In genomic region chr8:105289805-105290460, GRCm38 (mm10) we compare ENCODE assay signal across 8 mouse cellular contexts. TPM values are rescaled to one million over a fixed set of nuclear protein-coding genes. Genes with fewer than 3 reads are reported as not detected.
DNase-seq lines count a peak whose midpoint lies in the region; ATAC-seq lines count a peak whose summit lies in the region.

TSS of gene 4931428F04Rik (minus strand) at chr8:105289864.

- peaks cover 52% of the 10 kb centered on the region for H3K4me1 ChIP-seq in forebrain, embryonic 13.5 days
- H3K4me1 ChIP-seq in liver, embryonic 15.5 days (replicated peaks), result peaks cover 33% of the 10 kb centered on the region
- peaks cover 36% of the 10 kb centered on the region for H3K4me1 ChIP-seq in neural tube, embryonic 12.5 days

- peak; percentile 45 for DNase-seq in layer of hippocampus, adult 11-12 months (ENCODE audit: low spot score)
- no peak for DNase-seq in layer of hippocampus, adult 9-10 months (ENCODE audit: low spot score)
- peak; percentile 64 for DNase-seq in kidney, postnatal 10 days

- H3K9me3 ChIP-seq in forebrain, embryonic 13.5 days (replicated peaks), result no peaks in the 10 kb centered on the region
- no peaks in the 10 kb centered on the region for H3K9me3 ChIP-seq in liver, embryonic 15.5 days (replicated peaks)
- no peaks in the 10 kb centered on the region for H3K9me3 ChIP-seq in neural tube, embryonic 12.5 days

- peak within 1 kb of the TSS; percentile 65 for H3K9ac ChIP-seq in forebrain, embryonic 13.5 days
- peak within 1 kb of the TSS; percentile 7; the same call in 1 of the 2 replicates for H3K9ac ChIP-seq in liver, embryonic 15.5 days
- H3K9ac ChIP-seq in neural tube, embryonic 12.5 days, result peak within 1 kb of the TSS; percentile 41

- peak within 1 kb of the TSS; percentile 70 for H3K4me2 ChIP-seq in forebrain, embryonic 13.5 days
- H3K4me2 ChIP-seq in liver, embryonic 15.5 days, result peak within 1 kb of the TSS; percentile 82
- peak within 1 kb of the TSS; percentile 80 for H3K4me2 ChIP-seq in neural tube, embryonic 12.5 days (replicated peaks)

- 1% methylated on average over 43 of the region's 43 CpGs for WGBS in forebrain, embryonic 13.5 days
- 4% methylated on average over 43 of the region's 43 CpGs for WGBS in liver, embryonic 15.5 days (ENCODE audit: insufficient replicate concordance)
- WGBS in neural tube, embryonic 12.5 days, result 2% methylated on average over 43 of the region's 43 CpGs

- H3K27me3 ChIP-seq in forebrain, embryonic 13.5 days, result peaks cover 11% of the 10 kb centered on the region
- H3K27me3 ChIP-seq in liver, embryonic 15.5 days, result peaks cover 53% of the 10 kb centered on the region
- H3K27me3 ChIP-seq in neural tube, embryonic 12.5 days (replicated peaks), result peaks cover 15% of the 10 kb centered on the region

- H3K27ac ChIP-seq in forebrain, embryonic 13.5 days, result peak within 1 kb of the TSS; percentile 84
- H3K27ac ChIP-seq in liver, embryonic 15.5 days (replicated peaks), result no peak within 1 kb of the TSS; the same call in 1 of the 2 replicates
- peak within 1 kb of the TSS; percentile 43 for H3K27ac ChIP-seq in neural tube, embryonic 12.5 days

- H3K36me3 ChIP-seq in forebrain, embryonic 13.5 days (ENCODE audit: poor library complexity, severe bottlenecking), result peaks cover 8% of the 10 kb centered on the region
- H3K36me3 ChIP-seq in liver, embryonic 15.5 days (replicated peaks), result no peaks in the 10 kb centered on the region
- peaks cover 9% of the 10 kb centered on the region; the same call in 1 of the 2 replicates for H3K36me3 ChIP-seq in neural tube, embryonic 12.5 days

- peak within 1 kb of the TSS; percentile 50 for H3K4me3 ChIP-seq in forebrain, embryonic 13.5 days
- H3K4me3 ChIP-seq in liver, embryonic 15.5 days (replicated peaks), result peak within 1 kb of the TSS; percentile 54
- peak within 1 kb of the TSS; percentile 42 for H3K4me3 ChIP-seq in neural tube, embryonic 12.5 days

- ATAC-seq in cerebellum, adult (ENCODE audit: insufficient number of reproducible peaks, low FRiP score, low TSS enrichment), result peak; percentile 6; the same call in 1 of the 2 replicates
- peak; percentile 39 for ATAC-seq in forebrain, embryonic 13.5 days
- ATAC-seq in liver, embryonic 15.5 days (ENCODE audit: insufficient read depth), result peak; percentile 8
- peak; percentile 33 for ATAC-seq in neural tube, embryonic 12.5 days (ENCODE audit: low FRiP score, low read depth)
- no peak for ATAC-seq in activated CD4-positive, CD25-positive, alpha-beta regulatory T cell, adult 4 months

RNA-seq across cellular contexts. Expression of gene 4931428F04Rik, which starts in this region (rescaled TPM):
- 57.4 and 66.1 TPM in 2 replicates for polyA plus RNA-seq in forebrain, embryonic 13.5 days (2015; fragmentation: Nextera tagmentation; extraction: Ambion mirVana)
- 0.59 and 0.68 TPM in 2 replicates for polyA plus RNA-seq in liver, embryonic 15.5 days (2015; fragmentation: Nextera tagmentation; extraction: Ambion mirVana)
- 70.6 and 78.4 TPM in 2 replicates for polyA plus RNA-seq in neural tube, embryonic 12.5 days (2016; fragmentation: Nextera tagmentation; extraction: Ambion mirVana)
- polyA plus RNA-seq in activated CD4-positive, CD25-positive, alpha-beta regulatory T cell, adult 4 months (2017; shearing (Covaris generic)), result 1 to 10 TPM in 1 of 2 experiments, under 1 TPM in 1; 0.79 to 1.1 TPM

Comparison
In these comparisons a context has a peak if more than half of its experiments do, and no peak if none do; other contexts are left out.
1. RNA of gene 4931428F04Rik (polyA plus RNA-seq): 70.6 to 78.4 TPM in neural tube, embryonic 12.5 days and 57.4 to 66.1 TPM in forebrain, embryonic 13.5 days; 0.79 to 1.1 TPM in activated CD4-positive, CD25-positive, alpha-beta regulatory T cell, adult 4 months and 0.59 to 0.68 TPM in liver, embryonic 15.5 days; every median in the first group is over 10 times any median in the second.
2. Peak in ATAC-seq, H3K4me3 ChIP-seq, H3K9ac ChIP-seq and H3K4me2 ChIP-seq in liver, embryonic 15.5 days; RNA of the gene not detected or under 1 TPM.
3. H3K9ac ChIP-seq: peak in every context shown above with its lines; median percentile 65 in forebrain, embryonic 13.5 days; 41 in neural tube, embryonic 12.5 days; 7 in liver, embryonic 15.5 days.
4. Peak in every context shown above with its lines, with median percentiles within 50 percentile points of each other: H3K4me2 ChIP-seq and H3K4me3 ChIP-seq.